Mouse (Mus musculus) heart, embryonic 11.5 days (tissue): ENCODE data around the gene Adat2. TPM values are rescaled to one million over a fixed set of nuclear protein-coding genes. Genes with fewer than 3 reads are reported as not detected.

Source experiments
- ATAC-seq: fragments of 200-750 bp; cut with Nextera tagmentation; replicated peaks from 2 replicates; pipeline ENCODE4 v1.8.0; 2017; ENCODE audit warnings: moderate library complexity; ENCODE audit not compliant: insufficient number of reproducible peaks, low FRiP score, low TSS enrichment
- H3K27ac ChIP-seq: fragments of 300-500 bp; sonication (generic); 2 replicates; pipeline ENCODE4 v1.5.1; 2014; ENCODE audit warnings: mild to moderate bottlenecking, low read depth, low read length
- H3K27me3 ChIP-seq: fragments of 300-500 bp; sonication (generic); 2 replicates; pipeline ENCODE4 v1.6.1; 2014; ENCODE audit warnings: mild to moderate bottlenecking, low read length, mixed read lengths; ENCODE audit not compliant: control insufficient read depth, insufficient read depth
- H3K36me3 ChIP-seq: fragments of 300-500 bp; sonication (generic); 2 replicates; pipeline ENCODE4 v1.6.1; 2014; ENCODE audit warnings: mild to moderate bottlenecking, low read length, moderate library complexity, mixed read lengths; ENCODE audit not compliant: control insufficient read depth, insufficient read depth
- H3K4me1 ChIP-seq: fragments of 300-500 bp; sonication (generic); 2 replicates; pipeline ENCODE4 v1.6.1; 2014; ENCODE audit warnings: low read length; ENCODE audit not compliant: control insufficient read depth, insufficient read depth
- H3K4me2 ChIP-seq: fragments of 300-500 bp; sonication (generic); 2 replicates; pipeline ENCODE4 v1.6.1; 2014; ENCODE audit warnings: mild to moderate bottlenecking, moderate library complexity
- H3K4me3 ChIP-seq: fragments of 300-500 bp; sonication (generic); 2 replicates; pipeline ENCODE4 v1.5.1; 2014; ENCODE audit warnings: low read depth, low read length
- H3K9ac ChIP-seq: fragments of 300-500 bp; sonication (generic); 2 replicates; pipeline ENCODE4 v1.6.1; 2014; ENCODE audit warnings: mild to moderate bottlenecking, low read depth, low read length, moderate library complexity
- H3K9me3 ChIP-seq: fragments of 300-500 bp; sonication (generic); replicated peaks from 2 replicates; pipeline ENCODE4 v1.6.1; 2016; ENCODE audit warnings: low read length; ENCODE audit not compliant: control insufficient read depth
- WGBS: fragments of 180-500 bp; shearing (Covaris S2); extraction: QIAGEN DNeasy Blood & Tissue Kit; methylation state at CpG from one replicate; pipeline ENCODE4 v1.1.7; 2014; ENCODE audit not compliant: insufficient replicate concordance; 5-methylcytosine and 5-hydroxymethylcytosine counted together
- polyA plus RNA-seq: library from polyadenylated mRNA; unstranded; fragments of >200 nt; fragmentation: Nextera tagmentation; extraction: Ambion mirVana; gene quantifications from 2 replicates; pipeline ENCODE4 v1.2.1, GENCODE M21; 2014

Gene Adat2
- polyA plus RNA-seq: 2.6 and 3.3 TPM in 2 replicates

GRCm38 (mm10) chr10:13552646-13553497, at the start of gene Adat2, which contains the start of gene Pex3:
Adat2 (plus strand) TSS chr10:13552894.
Pex3 (minus strand) TSS chr10:13553142.
- H3K4me2 ChIP-seq: peak within 1 kb of the TSS; percentile 73
- ATAC-seq: peak; percentile 89
- no peaks in the 10 kb centered on the region for H3K9me3 ChIP-seq
- H3K4me1 ChIP-seq: peaks cover 8% of the 10 kb centered on the region
- no peaks in the 10 kb centered on the region for H3K27me3 ChIP-seq
- no peaks in the 10 kb centered on the region for H3K36me3 ChIP-seq
- peak within 1 kb of the TSS; percentile 80 for H3K9ac ChIP-seq
- WGBS: under 1% methylated on average over 51 of the region's 51 CpGs
- peak within 1 kb of the TSS; percentile 47; the same call in 1 of the 2 replicates for H3K27ac ChIP-seq
- H3K4me3 ChIP-seq: peak within 1 kb of the TSS; percentile 67

GRCm38 (mm10) chr10:13521857-13522256, 30.8 kb upstream of the Adat2 start:
- Histone ChIP-seq H3K36me3 (no peaks in the 10 kb centered on the region), H3K27ac (no peak overlapping the region), H3K9me3 (no peaks in the 10 kb centered on the region), H3K9ac (no peak overlapping the region), H3K4me3 (no peak overlapping the region), H3K27me3 (no peaks in the 10 kb centered on the region), H3K4me1 (no peaks in the 10 kb centered on the region; the same call in 1 of the 2 replicates), H3K4me2 (no peak overlapping the region)
- ATAC-seq: no peak
- 69% methylated on average over 4 of the region's 4 CpGs for WGBS

- Histone ChIP-seq H3K9ac (no peak overlapping the region), H3K27me3 (no peaks in the 10 kb centered on the region), H3K36me3 (peaks cover 7% of the 10 kb centered on the region), H3K9me3 (no peaks in the 10 kb centered on the region), H3K4me2 (no peak overlapping the region), H3K27ac (no peak overlapping the region), H3K4me3 (no peak overlapping the region), H3K4me1 (no peaks in the 10 kb centered on the region)
- no peak for ATAC-seq
- WGBS: 73% methylated on average over 4 of the region's 4 CpGs
Observed at GRCm38 (mm10) chr10:13528155-13528554, 24.5 kb upstream of the Adat2 start.

DNA sequence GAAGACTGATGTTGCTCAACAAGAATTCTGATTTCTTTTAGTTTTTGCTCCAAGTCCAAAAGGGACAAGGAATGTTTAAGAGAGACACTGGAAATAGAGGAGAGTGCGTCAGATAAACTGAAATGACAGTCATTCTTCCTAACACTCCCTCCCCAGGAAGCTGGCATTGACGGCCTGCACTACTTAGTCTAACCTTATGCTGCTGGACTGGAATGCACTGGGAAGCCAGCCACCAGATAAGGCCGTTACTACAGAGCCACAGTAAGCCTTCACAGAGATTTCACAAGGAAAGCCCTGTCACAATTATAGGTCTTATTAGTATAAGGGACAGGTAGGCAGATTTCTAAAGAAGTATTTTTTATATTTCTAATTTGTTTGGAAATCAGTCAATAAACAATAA, 17.9 kb upstream of the Adat2 start:
- no peak overlapping the region for H3K4me2 ChIP-seq
- H3K27ac ChIP-seq: no peak overlapping the region
- no peak overlapping the region for H3K9ac ChIP-seq
- peak; percentile 59; the same call in 1 of the 2 replicates for ATAC-seq
- no peak overlapping the region for H3K4me3 ChIP-seq
- peaks cover 4% of the 10 kb centered on the region; the same call in 1 of the 2 replicates for H3K4me1 ChIP-seq
- H3K36me3 ChIP-seq: peaks cover 7% of the 10 kb centered on the region
- H3K9me3 ChIP-seq: no peaks in the 10 kb centered on the region
- WGBS: 25% methylated on average over 3 of the region's 3 CpGs
- no peaks in the 10 kb centered on the region for H3K27me3 ChIP-seq

DNA sequence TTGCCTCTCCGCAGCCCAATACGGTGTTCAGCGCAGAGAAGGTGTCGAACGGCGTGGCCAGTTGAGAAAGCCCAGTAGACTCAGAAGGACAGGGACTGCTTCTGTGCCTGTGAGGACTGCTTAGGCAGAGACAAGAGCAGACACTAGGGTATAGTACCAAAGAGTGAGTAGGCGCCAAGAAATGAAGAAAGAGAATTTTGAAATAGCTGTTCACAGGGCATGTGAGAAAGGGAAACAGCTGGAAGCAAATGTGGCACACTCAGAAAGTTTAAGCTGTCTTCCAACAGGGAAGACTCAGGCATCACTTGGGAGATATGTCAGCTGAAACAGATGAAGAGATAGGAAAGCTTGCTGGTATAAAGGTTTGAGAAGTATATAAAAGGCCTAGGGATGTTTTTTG, 16.0 kb upstream of the Adat2 start:
- no peak overlapping the region for H3K4me2 ChIP-seq
- peaks cover 4% of the 10 kb centered on the region; the same call in 1 of the 2 replicates for H3K4me1 ChIP-seq
- no peaks in the 10 kb centered on the region for H3K9me3 ChIP-seq
- H3K9ac ChIP-seq: no peak overlapping the region
- no peak for ATAC-seq
- H3K36me3 ChIP-seq: peaks cover 7% of the 10 kb centered on the region
- 93% methylated on average over 7 of the region's 7 CpGs for WGBS
- no peak overlapping the region for H3K27ac ChIP-seq
- no peak overlapping the region for H3K4me3 ChIP-seq
- H3K27me3 ChIP-seq: no peaks in the 10 kb centered on the region

DNA sequence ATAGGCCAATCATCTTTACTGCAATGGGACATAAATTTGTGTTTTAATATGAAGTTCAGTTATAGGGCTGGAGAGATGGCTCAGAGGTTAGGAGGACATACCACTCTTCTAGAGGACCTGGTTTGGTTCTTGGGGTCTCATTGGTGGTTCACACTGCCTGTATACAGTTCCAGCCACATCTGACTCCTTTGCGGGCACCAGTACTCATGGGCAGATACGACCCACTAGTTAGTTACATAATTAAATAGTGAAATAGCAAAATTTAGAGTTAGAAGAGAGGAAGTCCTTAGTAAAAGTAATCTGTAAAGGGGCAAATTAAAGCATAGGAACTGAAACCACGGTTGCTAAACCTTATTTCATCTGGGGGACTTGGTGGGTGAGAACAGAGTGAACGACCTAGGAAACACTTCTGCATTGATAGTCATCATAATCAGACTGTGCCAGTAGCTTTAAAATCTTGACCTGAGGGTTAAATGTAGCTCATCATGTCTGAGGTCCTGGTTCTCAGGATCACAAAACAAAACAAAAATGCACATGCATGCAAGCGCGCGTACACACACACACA, 12.8 kb upstream of the Adat2 start:
- H3K9ac ChIP-seq: no peak overlapping the region
- no peaks in the 10 kb centered on the region for H3K4me1 ChIP-seq
- no peaks in the 10 kb centered on the region for H3K9me3 ChIP-seq
- no peak for ATAC-seq
- H3K4me2 ChIP-seq: no peak overlapping the region
- WGBS: 91% methylated on average over 7 of the region's 7 CpGs
- no peak overlapping the region for H3K4me3 ChIP-seq
- no peaks in the 10 kb centered on the region for H3K27me3 ChIP-seq
- H3K36me3 ChIP-seq: peaks cover 6% of the 10 kb centered on the region
- H3K27ac ChIP-seq: no peak overlapping the region

GRCm38 (mm10) chr10:13541721-13542120, 11.0 kb upstream of the Adat2 start:
- H3K4me2 ChIP-seq: no peak overlapping the region
- H3K4me3 ChIP-seq: no peak overlapping the region
- no peak for ATAC-seq
- H3K9ac ChIP-seq: no peak overlapping the region
- no peaks in the 10 kb centered on the region for H3K4me1 ChIP-seq
- H3K9me3 ChIP-seq: no peaks in the 10 kb centered on the region
- WGBS: 90% methylated on average over 5 of the region's 5 CpGs
- no peaks in the 10 kb centered on the region for H3K27me3 ChIP-seq
- peaks cover 8% of the 10 kb centered on the region; the same call in 1 of the 2 replicates for H3K36me3 ChIP-seq
- no peak overlapping the region for H3K27ac ChIP-seq

DNA sequence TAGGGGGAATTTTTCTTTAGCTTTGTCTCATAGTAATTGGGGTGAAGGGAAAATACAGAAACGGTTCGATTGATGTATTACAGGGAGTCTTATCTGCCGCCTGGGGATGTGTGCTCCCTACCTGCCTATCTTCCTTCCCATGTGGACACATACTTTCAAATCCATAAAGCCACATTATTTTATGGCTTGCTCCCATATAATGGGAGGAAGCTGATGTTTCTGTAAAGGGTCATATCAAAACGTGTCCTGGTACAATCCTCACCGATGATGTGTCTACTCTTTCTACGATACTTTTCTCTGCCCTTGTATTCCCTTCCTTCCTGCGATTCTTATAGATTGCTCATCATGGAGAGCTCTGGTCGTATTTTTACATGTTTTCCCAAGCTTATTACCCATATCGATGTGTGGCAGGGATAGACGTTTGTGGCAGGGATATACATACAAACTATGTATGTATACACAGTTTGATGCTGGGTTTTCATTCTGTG, 848 bp downstream of the Adat2 start:
- 32% methylated on average over 10 of the region's 10 CpGs for WGBS

More for the DNA sequence above, 848 bp downstream of the Adat2 start:
- peaks cover 8% of the 10 kb centered on the region for H3K4me1 ChIP-seq
- H3K9me3 ChIP-seq: no peaks in the 10 kb centered on the region
- H3K9ac ChIP-seq: peak overlapping the region; percentile 80
- no peaks in the 10 kb centered on the region for H3K36me3 ChIP-seq
- H3K27ac ChIP-seq: no peak overlapping the region; the same call in 1 of the 2 replicates
- peak overlapping the region; percentile 67 for H3K4me3 ChIP-seq
- H3K4me2 ChIP-seq: peak overlapping the region; percentile 73
- no peak for ATAC-seq
- H3K27me3 ChIP-seq: no peaks in the 10 kb centered on the region
